Mouse (Mus musculus): ENCODE data around the gene Ifng. TPM values are rescaled to one million over a fixed set of nuclear protein-coding genes. Genes with fewer than 3 reads are reported as not detected.

Gene Ifng
- polyA plus RNA-seq, 1 experiment from 2014 or later, result not detected

- no peaks in the 10 kb centered on the region for H3K27me3 ChIP-seq (ENCODE audit: control insufficient read depth, insufficient read depth, low read length)
- no peaks in the 10 kb centered on the region for H3K9me3 ChIP-seq (replicated peaks; ENCODE audit: control insufficient read depth, low read length)
- ATAC-seq (ENCODE audit: insufficient read depth, low FRiP score), result no peak
- H3K4me3 ChIP-seq (replicated peaks; ENCODE audit: low read length), result no peak overlapping the region
- WGBS, result 82% methylated on average over 6 of the region's 6 CpGs
- no peak overlapping the region for H3K27ac ChIP-seq (ENCODE audit: low read length)
- H3K36me3 ChIP-seq (ENCODE audit: control insufficient read depth, insufficient read depth, low read length), result no peaks in the 10 kb centered on the region
- no peak overlapping the region for H3K4me2 ChIP-seq (ENCODE audit: low read depth, low read length)
- H3K4me1 ChIP-seq (ENCODE audit: control insufficient read depth, insufficient read depth, low read length), result no peaks in the 10 kb centered on the region
- H3K9ac ChIP-seq (ENCODE audit: low read length), result no peak overlapping the region
Observed at GRCm38 (mm10) chr10:118442999-118443398, 2.2 kb downstream of the Ifng start.

- no peaks in the 10 kb centered on the region for H3K27me3 ChIP-seq (ENCODE audit: control insufficient read depth, insufficient read depth, low read length)
- no peaks in the 10 kb centered on the region for H3K9me3 ChIP-seq (replicated peaks; ENCODE audit: control insufficient read depth, low read length)
- WGBS, result 92% methylated on average over 6 of the region's 6 CpGs
- ATAC-seq (ENCODE audit: insufficient read depth, low FRiP score), result no peak
- H3K36me3 ChIP-seq (ENCODE audit: control insufficient read depth, insufficient read depth, low read length), result no peaks in the 10 kb centered on the region
- H3K4me1 ChIP-seq (ENCODE audit: control insufficient read depth, insufficient read depth, low read length), result no peaks in the 10 kb centered on the region
- no peak overlapping the region for H3K9ac ChIP-seq (ENCODE audit: low read length)
- no peak overlapping the region for H3K4me2 ChIP-seq (ENCODE audit: low read depth, low read length)
- H3K27ac ChIP-seq (ENCODE audit: low read length), result no peak overlapping the region
- H3K4me3 ChIP-seq (replicated peaks; ENCODE audit: low read length), result no peak overlapping the region
Observed at GRCm38 (mm10) chr10:118445021-118445420, 4.2 kb downstream of the Ifng start.

GRCm38 (mm10) chr10:118445502-118445901 lies 4.7 kb downstream of the Ifng start:
- Histone ChIP-seq H3K4me1 (ENCODE audit: control insufficient read depth, insufficient read depth, low read length) (no peaks in the 10 kb centered on the region), H3K36me3 (ENCODE audit: control insufficient read depth, insufficient read depth, low read length) (no peaks in the 10 kb centered on the region), H3K27me3 (ENCODE audit: control insufficient read depth, insufficient read depth, low read length) (no peaks in the 10 kb centered on the region), H3K9me3 (replicated peaks; ENCODE audit: control insufficient read depth, low read length) (no peaks in the 10 kb centered on the region), H3K9ac (ENCODE audit: low read length) (no peak overlapping the region), H3K4me3 (replicated peaks; ENCODE audit: low read length) (no peak overlapping the region), H3K27ac (ENCODE audit: low read length) (no peak overlapping the region), H3K4me2 (ENCODE audit: low read depth, low read length) (no peak overlapping the region)
- 70% methylated on average over 8 of the region's 8 CpGs for WGBS
- no peak for ATAC-seq (ENCODE audit: insufficient read depth, low FRiP score)

- H3K27ac ChIP-seq (ENCODE audit: low read length), result no peak overlapping the region
- no peaks in the 10 kb centered on the region for H3K36me3 ChIP-seq (ENCODE audit: control insufficient read depth, insufficient read depth, low read length)
- no peak overlapping the region for H3K4me2 ChIP-seq (ENCODE audit: low read depth, low read length)
- ATAC-seq (ENCODE audit: insufficient read depth, low FRiP score), result no peak
- H3K4me1 ChIP-seq (ENCODE audit: control insufficient read depth, insufficient read depth, low read length), result no peaks in the 10 kb centered on the region
- H3K27me3 ChIP-seq (ENCODE audit: control insufficient read depth, insufficient read depth, low read length), result no peaks in the 10 kb centered on the region
- no peak overlapping the region for H3K9ac ChIP-seq (ENCODE audit: low read length)
- WGBS, result 84% methylated on average over 14 of the region's 14 CpGs
- no peaks in the 10 kb centered on the region for H3K9me3 ChIP-seq (replicated peaks; ENCODE audit: control insufficient read depth, low read length)
- no peak overlapping the region for H3K4me3 ChIP-seq (replicated peaks; ENCODE audit: low read length)
Observed at GRCm38 (mm10) chr10:118445978-118446377, 5.1 kb downstream of the Ifng start.

GRCm38 (mm10) chr10:118451747-118452146 lies 10.9 kb downstream of the Ifng start:
- 68% methylated on average over 2 of the region's 2 CpGs for WGBS

GRCm38 (mm10) chr10:118458729-118459128 lies 17.9 kb downstream of the Ifng start:
- H3K9ac ChIP-seq (ENCODE audit: low read length), result no peak overlapping the region
- no peaks in the 10 kb centered on the region for H3K9me3 ChIP-seq (replicated peaks; ENCODE audit: control insufficient read depth, low read length)
- H3K36me3 ChIP-seq (ENCODE audit: control insufficient read depth, insufficient read depth, low read length), result no peaks in the 10 kb centered on the region
- H3K27ac ChIP-seq (ENCODE audit: low read length), result no peak overlapping the region
- no peak for ATAC-seq (ENCODE audit: insufficient read depth, low FRiP score)
- no peaks in the 10 kb centered on the region for H3K4me1 ChIP-seq (ENCODE audit: control insufficient read depth, insufficient read depth, low read length)
- H3K4me3 ChIP-seq (replicated peaks; ENCODE audit: low read length), result no peak overlapping the region
- no peaks in the 10 kb centered on the region for H3K27me3 ChIP-seq (ENCODE audit: control insufficient read depth, insufficient read depth, low read length)
- no peak overlapping the region for H3K4me2 ChIP-seq (ENCODE audit: low read depth, low read length)
- 83% methylated on average over 4 of the region's 4 CpGs for WGBS

More at GRCm38 (mm10) chr10:118451747-118452146, 10.9 kb downstream of the Ifng start:
- Histone ChIP-seq H3K27ac (ENCODE audit: low read length) (no peak overlapping the region), H3K4me1 (ENCODE audit: control insufficient read depth, insufficient read depth, low read length) (no peaks in the 10 kb centered on the region), H3K36me3 (ENCODE audit: control insufficient read depth, insufficient read depth, low read length) (no peaks in the 10 kb centered on the region), H3K9ac (ENCODE audit: low read length) (no peak overlapping the region), H3K4me2 (ENCODE audit: low read depth, low read length) (no peak overlapping the region), H3K4me3 (replicated peaks; ENCODE audit: low read length) (no peak overlapping the region), H3K27me3 (ENCODE audit: control insufficient read depth, insufficient read depth, low read length) (no peaks in the 10 kb centered on the region), H3K9me3 (replicated peaks; ENCODE audit: control insufficient read depth, low read length) (no peaks in the 10 kb centered on the region)
- no peak for ATAC-seq (ENCODE audit: insufficient read depth, low FRiP score)

- no peaks in the 10 kb centered on the region for H3K36me3 ChIP-seq (ENCODE audit: control insufficient read depth, insufficient read depth, low read length)
- 0 out of 2 replicates have a peak, but pooled peaks cover 6% of the 10 kb centered on the region for H3K9me3 ChIP-seq (replicated peaks; ENCODE audit: control insufficient read depth, low read length)
- H3K4me2 ChIP-seq (ENCODE audit: low read depth, low read length), result no peak overlapping the region
- H3K4me3 ChIP-seq (replicated peaks; ENCODE audit: low read length), result no peak overlapping the region
- no peaks in the 10 kb centered on the region for H3K4me1 ChIP-seq (ENCODE audit: control insufficient read depth, insufficient read depth, low read length)
- no peak for ATAC-seq (ENCODE audit: insufficient read depth, low FRiP score)
- no peaks in the 10 kb centered on the region for H3K27me3 ChIP-seq (ENCODE audit: control insufficient read depth, insufficient read depth, low read length)
- no peak overlapping the region for H3K9ac ChIP-seq (ENCODE audit: low read length)
- H3K27ac ChIP-seq (ENCODE audit: low read length), result no peak overlapping the region
- WGBS, result 70% methylated on average over 6 of the region's 6 CpGs
Observed at GRCm38 (mm10) chr10:118461126-118461767, 20.4 kb downstream of the Ifng start.

GRCm38 (mm10) chr10:118466481-118466880 lies 25.6 kb downstream of the Ifng start:
- no peaks in the 10 kb centered on the region for H3K4me1 ChIP-seq (ENCODE audit: control insufficient read depth, insufficient read depth, low read length)
- WGBS, result 41% methylated on average over 6 of the region's 6 CpGs
- no peak for ATAC-seq (ENCODE audit: insufficient read depth, low FRiP score)
- H3K9ac ChIP-seq (ENCODE audit: low read length), result no peak overlapping the region
- no peak overlapping the region for H3K4me3 ChIP-seq (replicated peaks; ENCODE audit: low read length)
- H3K36me3 ChIP-seq (ENCODE audit: control insufficient read depth, insufficient read depth, low read length), result no peaks in the 10 kb centered on the region
- no peaks in the 10 kb centered on the region for H3K27me3 ChIP-seq (ENCODE audit: control insufficient read depth, insufficient read depth, low read length)
- 0 out of 2 replicates have a peak, but pooled peaks cover 6% of the 10 kb centered on the region for H3K9me3 ChIP-seq (replicated peaks; ENCODE audit: control insufficient read depth, low read length)
- H3K4me2 ChIP-seq (ENCODE audit: low read depth, low read length), result no peak overlapping the region
- no peak overlapping the region for H3K27ac ChIP-seq (ENCODE audit: low read length)

- Histone ChIP-seq H3K27ac (ENCODE audit: low read length) (no peak overlapping the region), H3K27me3 (ENCODE audit: control insufficient read depth, insufficient read depth, low read length) (no peaks in the 10 kb centered on the region), H3K4me2 (ENCODE audit: low read depth, low read length) (no peak overlapping the region), H3K36me3 (ENCODE audit: control insufficient read depth, insufficient read depth, low read length) (no peaks in the 10 kb centered on the region), H3K4me3 (replicated peaks; ENCODE audit: low read length) (no peak overlapping the region), H3K9me3 (replicated peaks; ENCODE audit: control insufficient read depth, low read length) (0 out of 2 replicates have a peak, but pooled peaks cover 6% of the 10 kb centered on the region), H3K4me1 (ENCODE audit: control insufficient read depth, insufficient read depth, low read length) (no peaks in the 10 kb centered on the region), H3K9ac (ENCODE audit: low read length) (no peak overlapping the region)
- 76% methylated on average over 3 of the region's 3 CpGs for WGBS
- no peak for ATAC-seq (ENCODE audit: insufficient read depth, low FRiP score)
Observed at GRCm38 (mm10) chr10:118469047-118469446, 28.2 kb downstream of the Ifng start.

All from stomach, embryonic 16.5 days (tissue).